Mouse (Mus musculus) bone marrow, adult 2 months (tissue): ENCODE data around the gene Olfr1338. TPM values are rescaled to one million over a fixed set of nuclear protein-coding genes. Genes with fewer than 3 reads are reported as not detected.
"Not testable (repeated sequence)": the region's sequence is repeated elsewhere in the genome, so short reads cannot be mapped to it uniquely, and the experiment has no call there.

Source experiments
- H3K27ac ChIP-seq: fragments of 200-500 bp; 2 replicates; pipeline ENCODE4 v1.5.1; 2012; ENCODE audit warnings: low read depth, mild to moderate bottlenecking, control low read depth, inconsistent platforms, low read length; ENCODE audit not compliant: control insufficient read depth, poor library complexity, insufficient read depth
- H3K4me1 ChIP-seq: fragments of 200-500 bp; 2 replicates; pipeline ENCODE4 v1.6.1; 2011; ENCODE audit warnings: low read length; ENCODE audit not compliant: control insufficient read depth, insufficient read depth
- H3K4me3 ChIP-seq: fragments of 200-500 bp; replicated peaks from 2 replicates; pipeline ENCODE3; 2011; ENCODE audit warnings: mild to moderate bottlenecking, low read depth, low read length, control low read depth; ENCODE audit not compliant: control insufficient read depth
- CTCF ChIP-seq: fragments of 200-500 bp; IDR thresholded peaks from 2 replicates; pipeline ENCODE4 v1.5.1; 2011; ENCODE audit warnings: low read length, control low read depth; ENCODE audit not compliant: control insufficient read depth, insufficient read depth
- POLR2A ChIP-seq: fragments of 200-500 bp; IDR thresholded peaks from 2 replicates; pipeline ENCODE4 v1.6.1; 2011; ENCODE audit warnings: low read depth, mild to moderate bottlenecking, control low read depth, low read length, borderline replicate concordance; ENCODE audit not compliant: control insufficient read depth
- WGBS: fragments of 180-500 bp; shearing (Covaris S2); methylation state at CpG from one replicate; pipeline ENCODE4 v1.1.7; 2018; 5-methylcytosine and 5-hydroxymethylcytosine counted together
- polyA plus RNA-seq: library from polyadenylated mRNA; stranded (reverse); fragments of >200 nt; gene quantifications from 2 replicates; pipeline ENCODE4 v1.2.4, GENCODE M21; 2011; ENCODE audit warnings: low replicate concordance; ENCODE audit not compliant: missing spikeins, insufficient read depth, insufficient read length

Gene Olfr1338
- 0.50 TPM in 1 of 2 replicates, not detected in the other for polyA plus RNA-seq

GRCm38 (mm10) chr4:118758637-118759036 is at the start of gene Olfr1338:
TSS of gene Olfr1338 (minus strand) at chr4:118758737.
- WGBS, result 68% methylated on average over 1 of the region's 1 CpGs
- H3K27ac ChIP-seq, result no peak within 1 kb of the TSS
- no peak within 1 kb of the TSS for H3K4me3 ChIP-seq
- no peaks in the 10 kb centered on the region for H3K4me1 ChIP-seq
- no peak for TF ChIP-seq CTCF
- TF ChIP-seq POLR2A, result no peak

- not testable (repeated sequence) for H3K4me1 ChIP-seq, H3K4me3 ChIP-seq, H3K27ac ChIP-seq
These were observed 34.3 kb upstream of the Olfr1338 start for GRCm38 (mm10) chr4:118792796-118793195.

- H3K27ac ChIP-seq, result no peak within 1 kb of the TSS
- WGBS, result 61% methylated on average over 2 of the region's 2 CpGs
- no peak within 1 kb of the TSS for H3K4me3 ChIP-seq
- TF ChIP-seq POLR2A (no peak), CTCF (no peak)
- H3K4me1 ChIP-seq, result no peaks in the 10 kb centered on the region
These were observed 23.9 kb upstream of the Olfr1338 start, which contains the start of gene Olfr1337 for GRCm38 (mm10) chr4:118782486-118782885. TSS of gene Olfr1337 (minus strand) at chr4:118782586.

GRCm38 (mm10) chr4:118741881-118742280 is 16.7 kb downstream of the Olfr1338 start:
- Histone ChIP-seq H3K4me1 (no peaks in the 10 kb centered on the region), H3K27ac (no peak overlapping the region), H3K4me3 (no peak overlapping the region)
- TF ChIP-seq CTCF (no peak), POLR2A (no peak)
- 18% methylated on average over 16 of the region's 16 CpGs for WGBS

- WGBS, result 13% methylated on average over 11 of the region's 11 CpGs
- TF ChIP-seq CTCF, result no peak
- TF ChIP-seq POLR2A, result no peak
- H3K4me1 ChIP-seq, result no peaks in the 10 kb centered on the region
These were observed 17.4 kb downstream of the Olfr1338 start for GRCm38 (mm10) chr4:118740988-118741698.

GRCm38 (mm10) chr4:118739574-118739973 is 19.0 kb downstream of the Olfr1338 start:
- 61% methylated on average over 3 of the region's 3 CpGs for WGBS
- Histone ChIP-seq H3K4me1 (no peaks in the 10 kb centered on the region), H3K27ac (no peak overlapping the region), H3K4me3 (no peak overlapping the region)
- no peak for TF ChIP-seq POLR2A
- no peak for TF ChIP-seq CTCF

More at GRCm38 (mm10) chr4:118740988-118741698, 17.4 kb downstream of the Olfr1338 start:
- Histone ChIP-seq H3K27ac (no peak overlapping the region), H3K4me3 (no peak overlapping the region)

GRCm38 (mm10) chr4:118731875-118732274 is 26.7 kb downstream of the Olfr1338 start, which contains the start of gene Olfr1339:
TSS of gene Olfr1339 (plus strand) at chr4:118732175.
- no peak for TF ChIP-seq POLR2A
- no peak for TF ChIP-seq CTCF
- WGBS, result 100% methylated on average over 1 of the region's 1 CpGs
- Histone ChIP-seq H3K4me1 (no peaks in the 10 kb centered on the region), H3K27ac (no peak within 1 kb of the TSS), H3K4me3 (no peak within 1 kb of the TSS)

- TF ChIP-seq CTCF, result no peak
- no peak for TF ChIP-seq POLR2A
- 51% methylated on average over 10 of the region's 10 CpGs for WGBS
- Histone ChIP-seq H3K27ac (no peak overlapping the region), H3K4me1 (no peaks in the 10 kb centered on the region), H3K4me3 (no peak overlapping the region)
These were observed 36.6 kb downstream of the Olfr1338 start for GRCm38 (mm10) chr4:118721742-118722483.

- Histone ChIP-seq H3K4me1 (no peaks in the 10 kb centered on the region), H3K27ac (no peak within 1 kb of the TSS), H3K4me3 (no peak within 1 kb of the TSS)
- TF ChIP-seq CTCF (no peak), POLR2A (no peak)
These were observed 38.7 kb downstream of the Olfr1338 start, which contains the start of gene Olfr1340 for GRCm38 (mm10) chr4:118719838-118720237. TSS of gene Olfr1340 (plus strand) at chr4:118720138.
